Mouse (Mus musculus) adrenal gland, postnatal 25 days (tissue): Measurements from ENCODE around the gene Nags. TPM values are rescaled to one million over a fixed set of nuclear protein-coding genes. Genes with fewer than 3 reads are reported as not detected.

Experiments
- total RNA-seq: library from RNA; stranded (reverse); gene quantifications from 2 replicates; pipeline ENCODE4 v1.2.3, GENCODE M21; 2021

The Nags gene
- total RNA-seq, 1 experiment from 2014 or later: 0.27 TPM

Other genes starting within 250 kb of the Nags start
- gene Sost, start 178.5 kb upstream of the Nags start, total RNA-seq: not detected in 2 replicates
- gene Cfap97d1, start 161.2 kb upstream of the Nags start, total RNA-seq: not detected in 2 replicates
- 77.9 and 78.9 TPM in 2 replicates for gene Dusp3, start 158.5 kb upstream of the Nags start, total RNA-seq
- gene Mpp3, start 117.1 kb upstream of the Nags start, total RNA-seq: 10.4 and 12.6 TPM in 2 replicates
- gene Cd300lg, start 104.0 kb upstream of the Nags start, total RNA-seq: 36.8 and 46.2 TPM in 2 replicates
- 8.7 and 11.8 TPM in 2 replicates for gene Mpp2, start 57.0 kb upstream of the Nags start, total RNA-seq
- not detected in 2 replicates for gene Ppy, start 44.2 kb upstream of the Nags start, total RNA-seq
- gene Pyy, start 37.7 kb upstream of the Nags start, total RNA-seq: not detected in 2 replicates
- 14.2 and 22.1 TPM in 2 replicates for gene Tmem101, start 10.9 kb downstream of the Nags start, total RNA-seq
- gene Lsm12, start 39.8 kb downstream of the Nags start, total RNA-seq: 72.6 and 92.6 TPM in 2 replicates
- gene G6pc3, start 44.1 kb downstream of the Nags start, total RNA-seq: 132 and 143 TPM in 2 replicates
- 79.9 and 117 TPM in 2 replicates for gene Hdac5, start 84.7 kb downstream of the Nags start, total RNA-seq
- 1.3 and 1.5 TPM in 2 replicates for gene BC030867, start 103.4 kb downstream of the Nags start, total RNA-seq
- gene Asb16, start 123.2 kb downstream of the Nags start, total RNA-seq: 0.36 TPM in 1 of 2 replicates, not detected in the other
- 50.6 and 63.0 TPM in 2 replicates for gene Tmub2, start 139.4 kb downstream of the Nags start, total RNA-seq
- gene Atxn7l3, start 151.1 kb downstream of the Nags start, total RNA-seq: 53.6 and 62.4 TPM in 2 replicates
- 113 and 116 TPM in 2 replicates for gene Ubtf, start 174.2 kb downstream of the Nags start, total RNA-seq
- 1.0 and 1.8 TPM in 2 replicates for gene Slc4a1, start 220.7 kb downstream of the Nags start, total RNA-seq
- gene Rundc3a, start 247.9 kb downstream of the Nags start, total RNA-seq: 24.4 and 39.7 TPM in 2 replicates